Mouse (Mus musculus): Measurements from ENCODE around the gene Jade1. TPM values are rescaled to one million over a fixed set of nuclear protein-coding genes. Genes with fewer than 3 reads are reported as not detected.
A peak's percentile ranks its signal among the peaks of the same experiment; 100 is the strongest.

The Jade1 gene
- polyA plus RNA-seq, 1 experiment from 2014 or later, result 12.7 TPM

GRCm38 (mm10) chr3:41565955-41566354 lies 10.4 kb downstream of the Jade1 start:
- Histone ChIP-seq H3K36me3 (ENCODE audit: control insufficient read depth, insufficient read depth, low read length) (no peaks in the 10 kb centered on the region), H3K27ac (ENCODE audit: low read depth, low read length) (peak overlapping the region; percentile 96), H3K4me2 (ENCODE audit: low read length) (peak overlapping the region; percentile 92), H3K27me3 (replicated peaks; ENCODE audit: control insufficient read depth, insufficient read depth, low read length) (no peaks in the 10 kb centered on the region), H3K4me1 (ENCODE audit: control insufficient read depth, insufficient read depth, low read depth, low read length) (peaks cover 3% of the 10 kb centered on the region), H3K9me3 (ENCODE audit: control insufficient read depth, low read length) (no peaks in the 10 kb centered on the region), H3K4me3 (ENCODE audit: low read length) (peak overlapping the region; percentile 80), H3K9ac (ENCODE audit: low read depth, low read length) (peak overlapping the region; percentile 95)
- WGBS, result under 1% methylated on average over 24 of the region's 26 CpGs
- peak; percentile 63 for ATAC-seq

- ATAC-seq, result no peak
- Histone ChIP-seq H3K4me2 (ENCODE audit: low read length) (no peak overlapping the region), H3K4me1 (ENCODE audit: control insufficient read depth, insufficient read depth, low read depth, low read length) (peaks cover 3% of the 10 kb centered on the region), H3K9ac (ENCODE audit: low read depth, low read length) (no peak overlapping the region), H3K27ac (ENCODE audit: low read depth, low read length) (no peak overlapping the region), H3K9me3 (ENCODE audit: control insufficient read depth, low read length) (no peaks in the 10 kb centered on the region), H3K4me3 (ENCODE audit: low read length) (no peak overlapping the region), H3K27me3 (replicated peaks; ENCODE audit: control insufficient read depth, insufficient read depth, low read length) (no peaks in the 10 kb centered on the region), H3K36me3 (ENCODE audit: control insufficient read depth, insufficient read depth, low read length) (no peaks in the 10 kb centered on the region)
- 89% methylated on average over 5 of the region's 5 CpGs for WGBS
Observed at GRCm38 (mm10) chr3:41569943-41570342, 14.4 kb downstream of the Jade1 start.

GRCm38 (mm10) chr3:41572131-41572530 lies 16.6 kb downstream of the Jade1 start:
- Histone ChIP-seq H3K36me3 (ENCODE audit: control insufficient read depth, insufficient read depth, low read length) (no peaks in the 10 kb centered on the region), H3K27me3 (replicated peaks; ENCODE audit: control insufficient read depth, insufficient read depth, low read length) (no peaks in the 10 kb centered on the region), H3K9ac (ENCODE audit: low read depth, low read length) (no peak overlapping the region), H3K4me1 (ENCODE audit: control insufficient read depth, insufficient read depth, low read depth, low read length) (no peaks in the 10 kb centered on the region), H3K9me3 (ENCODE audit: control insufficient read depth, low read length) (no peaks in the 10 kb centered on the region), H3K27ac (ENCODE audit: low read depth, low read length) (no peak overlapping the region), H3K4me2 (ENCODE audit: low read length) (no peak overlapping the region), H3K4me3 (ENCODE audit: low read length) (no peak overlapping the region)
- ATAC-seq, result no peak
- 77% methylated on average over 4 of the region's 4 CpGs for WGBS

GRCm38 (mm10) chr3:41572968-41573367 lies 17.4 kb downstream of the Jade1 start:
- Histone ChIP-seq H3K4me1 (ENCODE audit: control insufficient read depth, insufficient read depth, low read depth, low read length) (no peaks in the 10 kb centered on the region), H3K36me3 (ENCODE audit: control insufficient read depth, insufficient read depth, low read length) (no peaks in the 10 kb centered on the region), H3K4me3 (ENCODE audit: low read length) (no peak overlapping the region), H3K27me3 (replicated peaks; ENCODE audit: control insufficient read depth, insufficient read depth, low read length) (no peaks in the 10 kb centered on the region), H3K9me3 (ENCODE audit: control insufficient read depth, low read length) (no peaks in the 10 kb centered on the region), H3K9ac (ENCODE audit: low read depth, low read length) (no peak overlapping the region), H3K4me2 (ENCODE audit: low read length) (no peak overlapping the region), H3K27ac (ENCODE audit: low read depth, low read length) (no peak overlapping the region)
- no peak for ATAC-seq
- 86% methylated on average over 11 of the region's 11 CpGs for WGBS

GRCm38 (mm10) chr3:41574208-41574607 lies 18.7 kb downstream of the Jade1 start:
- Histone ChIP-seq H3K4me2 (ENCODE audit: low read length) (no peak overlapping the region), H3K27me3 (replicated peaks; ENCODE audit: control insufficient read depth, insufficient read depth, low read length) (no peaks in the 10 kb centered on the region), H3K9me3 (ENCODE audit: control insufficient read depth, low read length) (no peaks in the 10 kb centered on the region), H3K4me1 (ENCODE audit: control insufficient read depth, insufficient read depth, low read depth, low read length) (no peaks in the 10 kb centered on the region), H3K27ac (ENCODE audit: low read depth, low read length) (no peak overlapping the region), H3K36me3 (ENCODE audit: control insufficient read depth, insufficient read depth, low read length) (no peaks in the 10 kb centered on the region), H3K9ac (ENCODE audit: low read depth, low read length) (no peak overlapping the region), H3K4me3 (ENCODE audit: low read length) (no peak overlapping the region)
- WGBS, result 77% methylated on average over 8 of the region's 8 CpGs
- no peak for ATAC-seq

DNA sequence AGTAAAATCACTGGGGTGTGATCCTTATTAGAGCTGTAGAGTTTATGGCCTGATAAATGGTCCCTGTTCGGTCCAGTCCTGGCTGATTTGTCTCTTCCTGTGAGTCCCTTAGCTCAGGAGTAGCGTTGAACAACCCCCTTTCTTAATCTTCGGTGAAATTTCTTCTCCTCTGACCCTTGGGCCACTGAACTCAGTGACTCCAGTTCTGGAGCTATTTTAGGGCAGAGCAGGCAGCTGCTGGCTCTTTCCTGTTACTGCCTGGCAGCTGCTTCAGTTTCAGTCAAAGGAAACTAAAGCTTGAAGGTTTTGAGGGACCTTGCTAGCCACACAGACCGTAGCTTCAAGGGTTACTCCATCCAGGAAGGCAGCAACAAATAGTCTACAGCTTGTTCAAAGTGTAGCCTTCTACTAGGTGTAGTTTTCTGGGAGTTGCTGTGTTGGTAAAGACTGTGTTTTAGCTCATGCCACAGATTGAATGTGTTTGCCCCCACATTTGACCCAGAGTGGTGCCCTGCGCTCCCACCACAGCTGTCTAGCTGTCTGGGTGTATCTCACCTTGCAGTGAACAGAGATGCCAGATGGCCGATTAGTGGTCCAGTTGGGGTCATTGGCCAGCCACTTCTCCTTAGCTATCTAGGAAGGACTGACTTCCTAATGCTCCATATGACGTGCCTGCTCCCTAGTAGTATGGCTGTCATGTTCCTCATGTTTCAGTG lies 19.3 kb downstream of the Jade1 start:
- Histone ChIP-seq H3K4me3 (ENCODE audit: low read length) (no peak overlapping the region), H3K36me3 (ENCODE audit: control insufficient read depth, insufficient read depth, low read length) (no peaks in the 10 kb centered on the region), H3K27ac (ENCODE audit: low read depth, low read length) (no peak overlapping the region), H3K9ac (ENCODE audit: low read depth, low read length) (no peak overlapping the region), H3K9me3 (ENCODE audit: control insufficient read depth, low read length) (no peaks in the 10 kb centered on the region), H3K4me2 (ENCODE audit: low read length) (no peak overlapping the region), H3K4me1 (ENCODE audit: control insufficient read depth, insufficient read depth, low read depth, low read length) (no peaks in the 10 kb centered on the region), H3K27me3 (replicated peaks; ENCODE audit: control insufficient read depth, insufficient read depth, low read length) (no peaks in the 10 kb centered on the region)
- ATAC-seq, result no peak
- 81% methylated on average over 7 of the region's 7 CpGs for WGBS

DNA sequence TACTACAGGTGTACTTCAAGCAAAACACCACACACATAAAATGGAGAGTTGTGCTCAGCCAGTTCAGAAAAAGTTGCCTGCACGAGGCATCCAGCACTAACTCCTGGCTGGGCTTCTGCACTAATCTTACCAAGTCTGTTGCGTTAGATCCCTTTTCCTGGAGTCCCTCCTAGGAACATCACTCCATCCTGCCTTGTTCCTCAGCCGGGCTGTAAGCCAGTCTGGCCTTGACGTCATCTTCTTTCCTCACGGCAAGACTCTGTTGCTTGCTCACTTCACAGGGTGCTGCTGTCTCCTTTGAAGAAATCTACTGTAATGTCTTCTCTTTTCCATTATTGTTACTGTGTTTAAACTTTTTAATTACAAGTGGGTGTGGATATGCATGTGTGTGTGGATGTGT lies 20.4 kb downstream of the Jade1 start:
- Histone ChIP-seq H3K36me3 (ENCODE audit: control insufficient read depth, insufficient read depth, low read length) (no peaks in the 10 kb centered on the region), H3K9ac (ENCODE audit: low read depth, low read length) (no peak overlapping the region), H3K4me1 (ENCODE audit: control insufficient read depth, insufficient read depth, low read depth, low read length) (peaks cover 7% of the 10 kb centered on the region), H3K27me3 (replicated peaks; ENCODE audit: control insufficient read depth, insufficient read depth, low read length) (no peaks in the 10 kb centered on the region), H3K4me2 (ENCODE audit: low read length) (no peak overlapping the region), H3K9me3 (ENCODE audit: control insufficient read depth, low read length) (no peaks in the 10 kb centered on the region), H3K27ac (ENCODE audit: low read depth, low read length) (no peak overlapping the region), H3K4me3 (ENCODE audit: low read length) (no peak overlapping the region)
- ATAC-seq, result no peak
- 75% methylated on average over 5 of the region's 5 CpGs for WGBS

DNA sequence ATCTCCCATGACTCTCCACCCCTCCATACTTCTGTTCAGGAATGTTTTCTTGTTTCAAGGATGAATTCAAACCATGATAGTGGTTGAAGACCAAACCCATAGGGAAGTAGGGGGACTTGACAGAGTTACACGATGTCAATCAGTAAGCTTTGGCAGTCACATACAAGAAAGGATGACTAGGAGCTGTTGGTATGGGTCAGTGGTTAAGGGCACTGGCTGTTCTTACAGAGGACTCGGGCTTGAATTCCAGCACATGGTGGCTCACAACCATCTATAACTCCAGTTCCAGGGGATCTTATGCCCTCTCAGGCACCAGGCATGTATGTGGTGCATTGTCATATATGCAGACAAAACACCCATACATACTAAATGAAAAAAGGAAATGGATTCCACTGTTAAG lies 21.7 kb downstream of the Jade1 start:
- Histone ChIP-seq H3K4me2 (ENCODE audit: low read length) (no peak overlapping the region), H3K4me1 (ENCODE audit: control insufficient read depth, insufficient read depth, low read depth, low read length) (peaks cover 10% of the 10 kb centered on the region), H3K9me3 (ENCODE audit: control insufficient read depth, low read length) (no peaks in the 10 kb centered on the region), H3K4me3 (ENCODE audit: low read length) (no peak overlapping the region), H3K27ac (ENCODE audit: low read depth, low read length) (no peak overlapping the region), H3K36me3 (ENCODE audit: control insufficient read depth, insufficient read depth, low read length) (no peaks in the 10 kb centered on the region), H3K27me3 (replicated peaks; ENCODE audit: control insufficient read depth, insufficient read depth, low read length) (no peaks in the 10 kb centered on the region), H3K9ac (ENCODE audit: low read depth, low read length) (no peak overlapping the region)
- WGBS, result 46% methylated on average over 2 of the region's 2 CpGs
- ATAC-seq, result no peak

DNA sequence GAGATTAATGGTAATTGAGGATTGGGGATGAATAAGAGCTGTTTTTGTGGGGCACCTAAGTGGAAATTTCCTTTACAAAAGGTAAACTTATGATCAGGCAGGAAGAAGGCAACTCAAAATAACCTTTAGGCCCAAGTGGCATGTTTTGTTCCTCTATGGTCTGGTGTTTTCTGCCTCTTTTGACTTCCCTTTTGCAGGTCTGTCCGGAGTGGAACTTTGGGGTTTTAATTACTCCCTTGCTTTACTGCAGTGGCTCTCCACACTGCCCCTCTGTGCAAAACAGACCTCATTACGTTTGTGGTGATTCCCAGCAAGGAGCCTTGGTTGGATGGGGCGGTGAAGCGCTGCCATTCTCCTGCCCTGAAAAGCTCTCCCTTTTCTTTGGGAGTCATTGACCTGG lies 24.3 kb downstream of the Jade1 start:
- H3K36me3 ChIP-seq (ENCODE audit: control insufficient read depth, insufficient read depth, low read length), result no peaks in the 10 kb centered on the region
- 35% methylated on average over 4 of the region's 4 CpGs for WGBS
- ATAC-seq, result no peak
- no peak overlapping the region for H3K27ac ChIP-seq (ENCODE audit: low read depth, low read length)
- H3K9ac ChIP-seq (ENCODE audit: low read depth, low read length), result no peak overlapping the region
- H3K4me1 ChIP-seq (ENCODE audit: control insufficient read depth, insufficient read depth, low read depth, low read length), result peaks cover 14% of the 10 kb centered on the region
- no peak overlapping the region for H3K4me3 ChIP-seq (ENCODE audit: low read length)
- no peaks in the 10 kb centered on the region for H3K9me3 ChIP-seq (ENCODE audit: control insufficient read depth, low read length)
- H3K27me3 ChIP-seq (replicated peaks; ENCODE audit: control insufficient read depth, insufficient read depth, low read length), result no peaks in the 10 kb centered on the region
- H3K4me2 ChIP-seq (ENCODE audit: low read length), result no peak overlapping the region

Data from hindbrain, embryonic 16.5 days (tissue).